Mouse (Mus musculus): ENCODE results near the gene Yes1. TPM values are rescaled to one million over a fixed set of nuclear protein-coding genes. Genes with fewer than 3 reads are reported as not detected.
"Not testable (repeated sequence)": the region's sequence is repeated elsewhere in the genome, so short reads cannot be mapped to it uniquely, and the experiment has no call there.

Yes1 gene
- polyA plus RNA-seq, 1 experiment from 2014 or later: 26.9 TPM

- no peaks in the 10 kb centered on the region for H3K9me3 ChIP-seq (ENCODE audit: control insufficient read depth, low read length)
- 18% methylated on average over 21 of the region's 21 CpGs for WGBS
- H3K27me3 ChIP-seq (replicated peaks; ENCODE audit: control insufficient read depth, insufficient read depth, low read length): no peaks in the 10 kb centered on the region
- no peaks in the 10 kb centered on the region for H3K4me1 ChIP-seq (ENCODE audit: control insufficient read depth, insufficient read depth, low read length)
- peak overlapping the region; percentile 95 for H3K4me3 ChIP-seq (ENCODE audit: low read length)
- H3K4me2 ChIP-seq (ENCODE audit: low read depth, low read length): peak overlapping the region; percentile 77
- peak; percentile 58 for ATAC-seq
- H3K9ac ChIP-seq (ENCODE audit: low read depth, low read length): peak overlapping the region; percentile 95
- H3K36me3 ChIP-seq (ENCODE audit: control insufficient read depth, insufficient read depth, low read length): no peaks in the 10 kb centered on the region
- peak overlapping the region; percentile 94 for H3K27ac ChIP-seq (ENCODE audit: low read length)
Measured at GRCm38 (mm10) chr5:32610064-32610800, 739 bp upstream of the Yes1 start.

DNA sequence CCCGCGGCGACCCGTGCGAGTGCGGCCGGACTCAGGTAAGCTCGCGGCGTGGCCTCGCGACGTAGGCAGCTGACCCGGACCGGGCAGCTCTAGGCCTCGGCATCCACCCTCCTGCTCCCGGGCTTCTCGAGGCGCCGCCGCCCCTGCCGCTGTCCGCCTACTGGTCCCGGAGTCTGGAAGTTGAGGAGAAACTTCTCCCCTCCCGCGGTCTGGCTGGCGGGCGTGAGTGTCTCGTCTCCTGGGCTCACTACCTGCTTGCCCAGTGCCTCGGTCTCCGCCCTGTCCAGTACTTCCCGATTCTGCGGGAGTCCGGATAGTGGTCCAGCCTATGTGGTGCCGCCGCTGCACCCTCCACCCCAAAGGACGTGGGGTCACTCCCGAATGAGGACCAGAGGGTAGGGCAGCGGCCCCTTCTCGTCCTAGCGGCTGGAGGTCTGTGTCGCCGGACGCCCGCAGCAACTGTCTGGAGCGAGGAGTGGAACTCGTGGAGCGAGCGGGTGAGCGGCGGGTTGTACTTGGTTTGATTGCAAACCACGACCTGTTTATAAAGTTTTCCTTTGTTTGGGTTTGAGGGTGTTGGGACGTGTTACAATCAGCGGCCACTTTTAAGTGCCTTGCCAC is 480 bp downstream of the Yes1 start:
- Histone ChIP-seq H3K4me1 (ENCODE audit: control insufficient read depth, insufficient read depth, low read length) (no peaks in the 10 kb centered on the region), H3K36me3 (ENCODE audit: control insufficient read depth, insufficient read depth, low read length) (no peaks in the 10 kb centered on the region), H3K4me3 (ENCODE audit: low read length) (peak overlapping the region; percentile 95), H3K27ac (ENCODE audit: low read length) (peak overlapping the region; percentile 94), H3K27me3 (replicated peaks; ENCODE audit: control insufficient read depth, insufficient read depth, low read length) (no peaks in the 10 kb centered on the region), H3K4me2 (ENCODE audit: low read depth, low read length) (peak overlapping the region; percentile 55), H3K9me3 (ENCODE audit: control insufficient read depth, low read length) (no peaks in the 10 kb centered on the region), H3K9ac (ENCODE audit: low read depth, low read length) (peak overlapping the region; percentile 95)
- ATAC-seq: peak; percentile 83
- under 1% methylated on average over 53 of the region's 54 CpGs for WGBS

GRCm38 (mm10) chr5:32614291-32614690 is 3.3 kb downstream of the Yes1 start:
- Histone ChIP-seq H3K27me3 (replicated peaks; ENCODE audit: control insufficient read depth, insufficient read depth, low read length) (no peaks in the 10 kb centered on the region), H3K4me3 (ENCODE audit: low read length) (no peak overlapping the region), H3K27ac (ENCODE audit: low read length) (no peak overlapping the region; the same call in 1 of the 2 replicates), H3K36me3 (ENCODE audit: control insufficient read depth, insufficient read depth, low read length) (no peaks in the 10 kb centered on the region), H3K9ac (ENCODE audit: low read depth, low read length) (no peak overlapping the region), H3K4me1 (ENCODE audit: control insufficient read depth, insufficient read depth, low read length) (no peaks in the 10 kb centered on the region), H3K4me2 (ENCODE audit: low read depth, low read length) (no peak overlapping the region), H3K9me3 (ENCODE audit: control insufficient read depth, low read length) (no peaks in the 10 kb centered on the region)
- 73% methylated on average over 2 of the region's 2 CpGs for WGBS
- no peak for ATAC-seq

- WGBS: 58% methylated on average over 4 of the region's 4 CpGs
- ATAC-seq: no peak
- Histone ChIP-seq H3K9me3 (ENCODE audit: control insufficient read depth, low read length) (no peaks in the 10 kb centered on the region), H3K36me3 (ENCODE audit: control insufficient read depth, insufficient read depth, low read length) (no peaks in the 10 kb centered on the region), H3K4me1 (ENCODE audit: control insufficient read depth, insufficient read depth, low read length) (no peaks in the 10 kb centered on the region), H3K9ac (ENCODE audit: low read depth, low read length) (no peak overlapping the region), H3K4me2 (ENCODE audit: low read depth, low read length) (no peak overlapping the region), H3K4me3 (ENCODE audit: low read length) (no peak overlapping the region), H3K27ac (ENCODE audit: low read length) (no peak overlapping the region; the same call in 1 of the 2 replicates), H3K27me3 (replicated peaks; ENCODE audit: control insufficient read depth, insufficient read depth, low read length) (no peaks in the 10 kb centered on the region)
Measured at GRCm38 (mm10) chr5:32614691-32615090, 3.7 kb downstream of the Yes1 start.

GRCm38 (mm10) chr5:32616489-32616888 is 5.5 kb downstream of the Yes1 start:
- H3K9ac ChIP-seq (ENCODE audit: low read depth, low read length); H3K9me3 ChIP-seq (ENCODE audit: control insufficient read depth, low read length); H3K36me3 ChIP-seq (ENCODE audit: control insufficient read depth, insufficient read depth, low read length); H3K27ac ChIP-seq (ENCODE audit: low read length); H3K27me3 ChIP-seq (replicated peaks; ENCODE audit: control insufficient read depth, insufficient read depth, low read length); ATAC-seq; H3K4me1 ChIP-seq (ENCODE audit: control insufficient read depth, insufficient read depth, low read length); H3K4me3 ChIP-seq (ENCODE audit: low read length); H3K4me2 ChIP-seq (ENCODE audit: low read depth, low read length): not testable (repeated sequence)
- 87% methylated on average over 7 of the region's 7 CpGs for WGBS

DNA sequence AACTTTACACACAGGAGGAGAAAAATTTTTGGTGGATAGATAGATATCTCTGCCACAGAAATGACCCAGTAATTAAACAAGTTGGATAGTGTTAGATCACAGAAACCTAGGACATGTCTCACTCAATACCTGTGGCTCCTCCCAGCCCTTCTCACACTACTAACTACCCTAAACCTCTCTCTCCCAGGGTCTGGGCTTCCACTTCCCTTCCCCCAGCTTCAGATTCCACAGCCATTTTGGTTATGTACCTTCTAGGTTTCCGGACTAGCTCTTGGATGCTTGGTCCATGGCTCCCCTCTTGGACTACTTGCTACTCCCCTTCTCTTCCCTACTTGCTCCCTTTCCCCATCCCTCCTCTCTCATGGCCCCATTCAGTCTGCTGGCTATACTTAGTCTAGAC is 6.9 kb downstream of the Yes1 start:
- Histone ChIP-seq H3K4me1 (ENCODE audit: control insufficient read depth, insufficient read depth, low read length) (no peaks in the 10 kb centered on the region), H3K9ac (ENCODE audit: low read depth, low read length) (no peak overlapping the region), H3K4me2 (ENCODE audit: low read depth, low read length) (no peak overlapping the region), H3K27me3 (replicated peaks; ENCODE audit: control insufficient read depth, insufficient read depth, low read length) (no peaks in the 10 kb centered on the region), H3K4me3 (ENCODE audit: low read length) (no peak overlapping the region), H3K9me3 (ENCODE audit: control insufficient read depth, low read length) (no peaks in the 10 kb centered on the region), H3K36me3 (ENCODE audit: control insufficient read depth, insufficient read depth, low read length) (no peaks in the 10 kb centered on the region), H3K27ac (ENCODE audit: low read length) (no peak overlapping the region)
- no peak for ATAC-seq
- 84% methylated on average over 1 of the region's 1 CpGs for WGBS

- Histone ChIP-seq H3K27ac (ENCODE audit: low read length) (no peak overlapping the region), H3K27me3 (replicated peaks; ENCODE audit: control insufficient read depth, insufficient read depth, low read length) (no peaks in the 10 kb centered on the region), H3K4me2 (ENCODE audit: low read depth, low read length) (no peak overlapping the region), H3K4me1 (ENCODE audit: control insufficient read depth, insufficient read depth, low read length) (no peaks in the 10 kb centered on the region), H3K36me3 (ENCODE audit: control insufficient read depth, insufficient read depth, low read length) (no peaks in the 10 kb centered on the region), H3K9me3 (ENCODE audit: control insufficient read depth, low read length) (no peaks in the 10 kb centered on the region), H3K4me3 (ENCODE audit: low read length) (no peak overlapping the region), H3K9ac (ENCODE audit: low read depth, low read length) (no peak overlapping the region)
- ATAC-seq: no peak
Measured at GRCm38 (mm10) chr5:32623649-32624048, 12.7 kb downstream of the Yes1 start.

DNA sequence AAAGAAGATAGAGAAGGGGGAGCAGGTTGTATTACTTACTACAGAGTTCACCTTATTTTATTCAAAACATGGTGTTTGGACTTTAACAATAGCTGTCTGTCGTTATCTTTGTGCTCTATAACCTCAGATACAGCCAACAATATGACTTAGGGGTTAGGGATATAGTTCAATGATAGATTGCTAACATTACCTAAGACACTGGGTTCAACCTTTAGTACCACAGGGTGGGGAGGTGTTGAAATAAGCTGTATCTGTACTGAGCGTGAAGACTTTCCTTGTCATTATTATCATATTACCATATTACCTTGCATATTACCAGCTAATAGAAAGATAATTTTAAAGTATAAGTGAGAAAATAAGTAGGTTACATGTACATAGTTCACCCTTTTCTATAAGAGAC is 13.8 kb downstream of the Yes1 start:
- ATAC-seq: peak; percentile 82

GRCm38 (mm10) chr5:32633185-32633584 is 22.2 kb downstream of the Yes1 start:
- H3K9ac ChIP-seq (ENCODE audit: low read depth, low read length): no peak overlapping the region
- H3K4me3 ChIP-seq (ENCODE audit: low read length): no peak overlapping the region
- no peak overlapping the region for H3K4me2 ChIP-seq (ENCODE audit: low read depth, low read length)
- ATAC-seq: no peak
- H3K27me3 ChIP-seq (replicated peaks; ENCODE audit: control insufficient read depth, insufficient read depth, low read length): no peaks in the 10 kb centered on the region
- H3K4me1 ChIP-seq (ENCODE audit: control insufficient read depth, insufficient read depth, low read length): no peaks in the 10 kb centered on the region
- H3K36me3 ChIP-seq (ENCODE audit: control insufficient read depth, insufficient read depth, low read length): no peaks in the 10 kb centered on the region
- H3K9me3 ChIP-seq (ENCODE audit: control insufficient read depth, low read length): no peaks in the 10 kb centered on the region
- H3K27ac ChIP-seq (ENCODE audit: low read length): no peak overlapping the region

More for the DNA sequence above, 13.8 kb downstream of the Yes1 start:
- H3K9me3 ChIP-seq (ENCODE audit: control insufficient read depth, low read length): no peaks in the 10 kb centered on the region
- H3K4me3 ChIP-seq (ENCODE audit: low read length): no peak overlapping the region
- no peaks in the 10 kb centered on the region for H3K27me3 ChIP-seq (replicated peaks; ENCODE audit: control insufficient read depth, insufficient read depth, low read length)
- H3K9ac ChIP-seq (ENCODE audit: low read depth, low read length): no peak overlapping the region
- no peaks in the 10 kb centered on the region for H3K4me1 ChIP-seq (ENCODE audit: control insufficient read depth, insufficient read depth, low read length)
- 79% methylated on average over 2 of the region's 2 CpGs for WGBS
- no peak overlapping the region for H3K4me2 ChIP-seq (ENCODE audit: low read depth, low read length)
- no peak overlapping the region for H3K27ac ChIP-seq (ENCODE audit: low read length)
- no peaks in the 10 kb centered on the region for H3K36me3 ChIP-seq (ENCODE audit: control insufficient read depth, insufficient read depth, low read length)

Measured in intestine, embryonic 16.5 days (tissue).